Mouse (Mus musculus) brain, embryonic 14.5 days (tissue): ENCODE data around the gene Serpina3i.

Source experiments
- CTCF ChIP-seq: fragments of 200-500 bp; IDR thresholded peaks from 2 replicates; pipeline ENCODE4 v1.5.1; 2012; ENCODE audit warnings: inconsistent platforms, mild to moderate bottlenecking, moderate library complexity, borderline replicate concordance; ENCODE audit not compliant: insufficient read depth, insufficient read length; ENCODE audit errors: extremely low read depth
- POLR2A ChIP-seq: fragments of 200-500 bp; IDR thresholded peaks from 2 replicates; pipeline ENCODE4 v1.6.1; 2012; ENCODE audit warnings: mild to moderate bottlenecking, inconsistent platforms, borderline replicate concordance; ENCODE audit not compliant: poor library complexity, insufficient read depth, insufficient read length, severe bottlenecking; ENCODE audit errors: extremely low read depth

GRCm38 (mm10) chr12:104283380-104283779, 20.5 kb downstream of the Serpina3i start:
- TF ChIP-seq POLR2A = no peak
- no peak for TF ChIP-seq CTCF
